Mouse (Mus musculus) c-Kit-negative CD71-positive TER-119-positive erythroid progenitor cells, embryonic 14.5 days (primary cell): Measurements from ENCODE around the gene Dus1l.
"Not testable (repeated sequence)": the region's sequence is repeated elsewhere in the genome, so short reads cannot be mapped to it uniquely, and the experiment has no call there.

ENCODE experiments used
- DNase-seq: peaks from one replicate; pipeline ENCODE4 v3.0.0-alpha.2; 2013; ENCODE audit warnings: low read depth, low spot score

Gene Dus1l

GRCm38 (mm10) chr11:120795756-120796613 lies at the start of gene Dus1l:
TSS of gene Dus1l (minus strand) at chr11:120796403.
- DNase-seq, result peak; percentile 92

GRCm38 (mm10) chr11:120844329-120844728 lies 48.1 kb upstream of the Dus1l start:
- no peak for DNase-seq

GRCm38 (mm10) chr11:120833555-120834280 lies 37.5 kb upstream of the Dus1l start:
- no peak for DNase-seq

GRCm38 (mm10) chr11:120832962-120833361 lies 36.8 kb upstream of the Dus1l start:
- DNase-seq, result not testable (repeated sequence)

GRCm38 (mm10) chr11:120831659-120832440 lies 35.6 kb upstream of the Dus1l start:
- no peak for DNase-seq

GRCm38 (mm10) chr11:120830686-120831085 lies 34.5 kb upstream of the Dus1l start:
- no peak for DNase-seq

- DNase-seq, result no peak
These were observed 33.7 kb upstream of the Dus1l start for GRCm38 (mm10) chr11:120829757-120830532.

- DNase-seq, result no peak
These were observed 32.2 kb upstream of the Dus1l start for GRCm38 (mm10) chr11:120828416-120828815.

- DNase-seq, result no peak
These were observed 30.1 kb upstream of the Dus1l start for GRCm38 (mm10) chr11:120826016-120826953.

- no peak for DNase-seq
These were observed 29.2 kb upstream of the Dus1l start for GRCm38 (mm10) chr11:120825289-120825863.

GRCm38 (mm10) chr11:120824787-120825288 lies 28.6 kb upstream of the Dus1l start:
- DNase-seq, result no peak

- DNase-seq, result peak; percentile 63
These were observed 28.0 kb upstream of the Dus1l start, which contains the start of gene Fasn for GRCm38 (mm10) chr11:120823956-120824786. TSS of gene Fasn (minus strand) at chr11:120824547.

GRCm38 (mm10) chr11:120823551-120823947 lies 27.3 kb upstream of the Dus1l start:
- no peak for DNase-seq

GRCm38 (mm10) chr11:120822831-120823550 lies 26.8 kb upstream of the Dus1l start:
- no peak for DNase-seq

- no peak for DNase-seq
These were observed 26.1 kb upstream of the Dus1l start for GRCm38 (mm10) chr11:120822321-120822720.

- no peak for DNase-seq
These were observed 25.1 kb upstream of the Dus1l start for GRCm38 (mm10) chr11:120821076-120821922.

GRCm38 (mm10) chr11:120820546-120820945 lies 24.3 kb upstream of the Dus1l start:
- DNase-seq, result no peak
